Mouse (Mus musculus): ENCODE measurements around the gene Tbc1d16.

The Tbc1d16 gene

GRCm38 (mm10) chr11:119205738-119206137, 22.6 kb downstream of the Tbc1d16 start:
- DNase-seq, result no peak

- no peak for DNase-seq
These were observed 24.9 kb downstream of the Tbc1d16 start for GRCm38 (mm10) chr11:119203423-119203822.

- no peak for DNase-seq
These were observed 29.1 kb downstream of the Tbc1d16 start for GRCm38 (mm10) chr11:119199233-119199601.

GRCm38 (mm10) chr11:119198564-119199232, 29.6 kb downstream of the Tbc1d16 start:
- DNase-seq, result no peak

- DNase-seq, result no peak
These were observed 30.4 kb downstream of the Tbc1d16 start for GRCm38 (mm10) chr11:119197618-119198563.

- DNase-seq, result no peak
These were observed 35.7 kb downstream of the Tbc1d16 start for GRCm38 (mm10) chr11:119192605-119193004.

GRCm38 (mm10) chr11:119192176-119192575, 36.1 kb downstream of the Tbc1d16 start:
- DNase-seq, result no peak

GRCm38 (mm10) chr11:119191606-119192081, 36.7 kb downstream of the Tbc1d16 start:
- DNase-seq, result no peak

- DNase-seq, result peak; percentile 33 to 43
These were observed 37.8 kb downstream of the Tbc1d16 start for GRCm38 (mm10) chr11:119190498-119190897.

GRCm38 (mm10) chr11:119189319-119189718, 39.0 kb downstream of the Tbc1d16 start:
- no peak for DNase-seq

GRCm38 (mm10) chr11:119188389-119188788, 39.9 kb downstream of the Tbc1d16 start:
- DNase-seq, result no peak

- DNase-seq, result no peak
These were observed 40.5 kb downstream of the Tbc1d16 start for GRCm38 (mm10) chr11:119187800-119188197.

GRCm38 (mm10) chr11:119186989-119187799, 41.1 kb downstream of the Tbc1d16 start:
- DNase-seq, result peak; percentile 39 to 53

- DNase-seq, result no peak
These were observed 41.9 kb downstream of the Tbc1d16 start for GRCm38 (mm10) chr11:119186381-119186780.

- no peak for DNase-seq
These were observed 44.5 kb downstream of the Tbc1d16 start for GRCm38 (mm10) chr11:119183684-119184310.

GRCm38 (mm10) chr11:119181861-119182395, 46.4 kb downstream of the Tbc1d16 start:
- DNase-seq, result no peak

- DNase-seq, result no peak
These were observed 47.3 kb downstream of the Tbc1d16 start for GRCm38 (mm10) chr11:119180824-119181582.

GRCm38 (mm10) chr11:119178317-119178716, 50.0 kb downstream of the Tbc1d16 start:
- no peak for DNase-seq

GRCm38 (mm10) chr11:119176389-119177179, 51.7 kb downstream of the Tbc1d16 start:
- DNase-seq, result no peak

GRCm38 (mm10) chr11:119171588-119171987, 56.7 kb downstream of the Tbc1d16 start:
- no peak for DNase-seq

Measured in thymus, adult 18-20 months (tissue).